8 mouse cellular contexts compared by ENCODE assay signal in the genomic region with DNA sequence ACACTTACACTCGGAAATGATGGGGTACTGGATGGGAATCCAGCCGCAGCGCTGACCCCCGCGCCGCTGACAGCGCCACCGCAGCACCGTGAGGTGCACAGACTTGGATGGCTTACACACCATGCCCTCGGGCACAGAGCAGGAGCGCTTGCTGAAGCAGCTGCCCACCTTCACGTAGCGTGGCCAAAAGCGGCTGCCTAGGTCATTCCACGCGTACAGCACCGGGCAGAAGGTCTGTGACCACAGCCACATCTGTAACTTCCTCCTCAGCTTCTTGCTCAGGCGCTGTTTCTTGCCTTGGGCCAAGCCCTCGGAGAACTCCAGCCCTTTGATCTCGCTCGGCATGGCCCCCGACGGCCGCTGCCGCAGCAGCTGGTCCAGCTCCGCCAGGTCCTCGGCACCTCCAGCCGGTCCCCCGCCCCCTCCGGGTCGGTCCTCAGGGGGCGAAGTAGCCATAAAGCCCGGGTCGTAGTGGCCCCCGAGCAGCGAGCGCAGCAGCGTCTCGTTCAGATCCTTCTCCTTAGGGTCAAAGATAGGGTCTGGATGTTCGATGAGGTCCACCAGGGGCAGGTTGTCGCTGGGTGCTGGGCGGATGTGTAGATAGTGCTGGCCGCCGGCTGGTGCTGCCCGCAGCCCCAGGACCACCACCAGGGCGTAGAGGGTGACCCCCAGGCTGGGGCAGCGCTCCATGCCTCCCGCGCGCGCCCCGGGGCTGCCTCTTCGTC. TPM values are rescaled to one million over a fixed set of nuclear protein-coding genes. Genes with fewer than 3 reads are reported as not detected.
DNase-seq lines count a peak whose midpoint lies in the region; ATAC-seq lines count a peak whose summit lies in the region.

No protein-coding gene starts in this region.

- WGBS in forebrain, embryonic 11.5 days, result 1% methylated on average over 53 of the region's 53 CpGs
- WGBS in hindbrain, embryonic 16.5 days, result under 1% methylated on average over 51 of the region's 53 CpGs
- 2% methylated on average over 52 of the region's 53 CpGs for WGBS in liver, embryonic 13.5 days (ENCODE audit: insufficient replicate concordance)

- peak overlapping the region; percentile 79 for H3K4me3 ChIP-seq in forebrain, embryonic 11.5 days (ENCODE audit: low read depth, low read length)
- H3K4me3 ChIP-seq in hindbrain, embryonic 16.5 days (ENCODE audit: low read length), result peak overlapping the region; percentile 79
- H3K4me3 ChIP-seq in liver, embryonic 13.5 days (replicated peaks), result peak overlapping the region; percentile 50

- peak; percentile 33 for DNase-seq in kidney, adult 18-20 months
- DNase-seq in kidney, adult 9 months, result no peak
- peak; percentile 36 for DNase-seq in WW6 (ENCODE audit: low read depth, low spot score)
- DNase-seq in forebrain, embryonic 11.5 days (ENCODE audit: low spot score), result peak; percentile 80
- no peak for DNase-seq in liver, embryonic 13.5 days
- DNase-seq in retina, embryonic 14.5 days (ENCODE audit: low spot score), result peak; percentile 54

- ATAC-seq in forebrain, embryonic 11.5 days (replicated peaks; ENCODE audit: low FRiP score), result 0 out of 2 replicates have a peak, but pooled peaks have one; percentile 1
- ATAC-seq in hindbrain, embryonic 16.5 days, result 0 out of 2 replicates have a peak, but pooled peaks have one; percentile 1
- ATAC-seq in liver, embryonic 13.5 days (ENCODE audit: low read depth), result no peak
- no peak for ATAC-seq in erythroid progenitor cell, adult 5-6 weeks (replicated peaks; ENCODE audit: low FRiP score, poor library complexity, severe bottlenecking)

- H3K4me1 ChIP-seq in forebrain, embryonic 11.5 days (replicated peaks; ENCODE audit: control insufficient read depth, insufficient read depth, low read length), result peaks cover 5% of the 10 kb centered on the region; the same call in 1 of the 2 replicates
- H3K4me1 ChIP-seq in hindbrain, embryonic 16.5 days (ENCODE audit: control insufficient read depth, insufficient read depth, low read depth, low read length), result peaks cover 23% of the 10 kb centered on the region
- peaks cover 9% of the 10 kb centered on the region for H3K4me1 ChIP-seq in liver, embryonic 13.5 days (replicated peaks)

- H3K4me2 ChIP-seq in forebrain, embryonic 11.5 days (ENCODE audit: low read depth, low read length, severe bottlenecking), result peak overlapping the region; percentile 83
- peak overlapping the region; percentile 90 for H3K4me2 ChIP-seq in hindbrain, embryonic 16.5 days (ENCODE audit: low read length)
- H3K4me2 ChIP-seq in liver, embryonic 13.5 days, result peak overlapping the region; percentile 64

- peaks cover 2% of the 10 kb centered on the region; the same call in 1 of the 2 replicates for H3K9me3 ChIP-seq in forebrain, embryonic 11.5 days (ENCODE audit: control insufficient read depth, low read length)
- no peaks in the 10 kb centered on the region for H3K9me3 ChIP-seq in hindbrain, embryonic 16.5 days (ENCODE audit: control insufficient read depth, low read length)
- no peaks in the 10 kb centered on the region for H3K9me3 ChIP-seq in liver, embryonic 13.5 days (replicated peaks)

- peak overlapping the region; percentile 89 for H3K9ac ChIP-seq in forebrain, embryonic 11.5 days (ENCODE audit: low read length)
- peak overlapping the region; percentile 74 for H3K9ac ChIP-seq in hindbrain, embryonic 16.5 days (ENCODE audit: low read depth, low read length)
- H3K9ac ChIP-seq in liver, embryonic 13.5 days, result no peak overlapping the region

- H3K27ac ChIP-seq in forebrain, embryonic 11.5 days (ENCODE audit: low read depth, low read length), result peak overlapping the region; percentile 95
- H3K27ac ChIP-seq in hindbrain, embryonic 16.5 days (ENCODE audit: low read depth, low read length), result peak overlapping the region; percentile 89
- H3K27ac ChIP-seq in liver, embryonic 13.5 days, result no peak overlapping the region

- no peaks in the 10 kb centered on the region for H3K27me3 ChIP-seq in forebrain, embryonic 11.5 days (ENCODE audit: control insufficient read depth, insufficient read depth, low read length)
- H3K27me3 ChIP-seq in hindbrain, embryonic 16.5 days (replicated peaks; ENCODE audit: control insufficient read depth, insufficient read depth, low read length), result no peaks in the 10 kb centered on the region
- peaks cover 89% of the 10 kb centered on the region for H3K27me3 ChIP-seq in liver, embryonic 13.5 days

- H3K36me3 ChIP-seq in forebrain, embryonic 11.5 days (ENCODE audit: control insufficient read depth, insufficient read depth, low read length), result no peaks in the 10 kb centered on the region
- no peaks in the 10 kb centered on the region for H3K36me3 ChIP-seq in hindbrain, embryonic 16.5 days (ENCODE audit: control insufficient read depth, insufficient read depth, low read length)
- no peaks in the 10 kb centered on the region for H3K36me3 ChIP-seq in liver, embryonic 13.5 days

RNA-seq across cellular contexts. Expression of gene Nog, which starts 0.6 kb away (rescaled TPM):
- 8.0 and 10.4 TPM in 2 replicates for polyA plus RNA-seq in forebrain, embryonic 11.5 days (2014; fragmentation: Nextera tagmentation; extraction: Ambion mirVana)
- polyA plus RNA-seq in hindbrain, embryonic 16.5 days (2015; fragmentation: Nextera tagmentation; extraction: Ambion mirVana), result 2.8 and 3.6 TPM in 2 replicates
- polyA plus RNA-seq in liver, embryonic 13.5 days (2015; fragmentation: Nextera tagmentation; extraction: Ambion mirVana), result not detected in 2 replicates
- total RNA-seq in erythroid progenitor cell, adult 5-6 weeks (2015; ENCODE audit: low replicate concordance), result not detected in 2 replicates
- total RNA-seq in erythroid progenitor cell, adult 5-6 weeks (2017; ENCODE audit: low replicate concordance), result not detected in 2 replicates

Comparison
In these comparisons a context has a peak if more than half of its experiments do, and no peak if none do; other contexts are left out.
1. DNase-seq: peak in kidney, adult 18-20 months (single experiment), WW6 (single experiment), forebrain, embryonic 11.5 days (single experiment) and retina, embryonic 14.5 days (single experiment); none in kidney, adult 9 months (single experiment) and liver, embryonic 13.5 days (single experiment).
2. ATAC-seq: peak in forebrain, embryonic 11.5 days (single experiment) and hindbrain, embryonic 16.5 days (single experiment); none in liver, embryonic 13.5 days (single experiment) and erythroid progenitor cell, adult 5-6 weeks (single experiment).
3. Peak in every context shown above with its lines, with median percentiles within 50 percentile points of each other: H3K4me2 ChIP-seq and H3K4me3 ChIP-seq.